Mouse (Mus musculus) thymus, postnatal 14 days (tissue): ENCODE measurements around the gene Rnf216.
A peak's percentile ranks its signal among the peaks of the same experiment; 100 is the strongest.
"Not testable (repeated sequence)": the region's sequence is repeated elsewhere in the genome, so short reads cannot be mapped to it uniquely, and the experiment has no call there.

ENCODE experiments used
- DNase-seq: peaks from one replicate; pipeline ENCODE4 v3.0.0; 2021

The Rnf216 gene

DNA sequence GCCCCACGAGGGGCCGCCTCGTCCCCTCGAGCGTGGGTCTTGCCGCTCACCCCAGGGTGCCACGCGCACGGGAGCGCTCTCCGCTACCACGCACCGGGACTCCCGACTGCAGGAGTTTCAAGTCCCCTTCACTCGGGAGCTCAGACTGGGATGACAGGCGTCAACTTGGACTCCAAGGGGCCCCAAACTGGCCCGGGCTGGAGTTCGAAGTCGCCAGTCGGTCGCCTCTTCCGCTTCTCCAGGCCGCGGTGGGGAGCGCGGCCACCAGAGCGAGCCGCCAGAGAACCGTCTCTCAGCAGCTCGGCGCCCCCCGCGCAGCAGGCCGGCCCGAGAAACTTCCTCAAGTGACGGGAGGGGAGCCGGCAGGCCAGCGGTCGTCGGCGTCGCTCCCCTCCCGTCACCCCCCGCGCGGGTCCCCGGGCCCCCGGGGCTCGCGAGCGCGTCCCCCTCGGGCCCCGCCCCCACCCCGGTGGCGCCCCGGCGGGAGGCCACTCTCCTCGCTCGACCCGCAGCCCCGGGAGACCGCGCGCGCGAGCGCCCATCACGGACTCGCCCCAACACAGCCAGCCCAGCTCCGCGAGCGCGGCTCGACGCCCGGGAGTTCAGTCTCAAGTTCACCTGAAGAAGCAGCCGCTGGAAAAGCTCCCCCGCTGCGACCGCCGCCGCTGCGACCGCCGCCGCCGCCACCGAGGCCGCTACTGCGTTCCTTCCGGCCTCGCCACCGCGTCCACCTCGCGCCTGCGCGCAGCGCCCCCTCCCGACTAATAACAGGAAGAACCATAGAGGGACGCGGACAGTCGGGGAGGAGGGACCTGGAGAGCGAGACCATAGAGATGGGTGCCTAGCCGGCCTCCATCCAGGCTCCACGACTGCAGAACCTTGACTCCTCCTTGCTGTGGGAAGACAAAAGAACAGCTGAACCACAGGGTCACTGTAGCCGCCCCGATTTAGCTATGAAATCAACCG lies at the start of gene Rnf216:
Gene Rnf216, minus strand, starts transcription at position 714 of the 966 bp plus-strand sequence.
- peak; percentile 82 for DNase-seq

DNA sequence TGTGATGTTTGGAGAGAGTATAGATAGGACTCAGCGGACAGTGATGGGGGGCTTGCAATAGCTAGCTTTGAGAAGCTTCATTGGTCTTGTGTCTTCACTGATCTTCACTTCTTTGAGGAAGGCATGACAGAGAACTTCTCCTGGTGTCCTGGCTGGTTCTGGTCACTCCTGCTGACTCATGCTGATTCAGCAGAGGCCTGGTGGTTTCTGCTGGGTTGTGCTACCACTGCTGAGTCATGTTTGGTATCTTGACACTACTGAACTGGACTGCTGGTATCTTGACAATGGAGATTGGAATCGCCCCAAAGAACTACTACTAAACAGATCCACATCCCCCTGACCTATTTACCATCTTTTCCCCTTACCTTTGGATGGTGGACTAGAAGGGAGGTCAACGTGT lies 42.7 kb upstream of the Rnf216 start:
- no peak for DNase-seq

DNA sequence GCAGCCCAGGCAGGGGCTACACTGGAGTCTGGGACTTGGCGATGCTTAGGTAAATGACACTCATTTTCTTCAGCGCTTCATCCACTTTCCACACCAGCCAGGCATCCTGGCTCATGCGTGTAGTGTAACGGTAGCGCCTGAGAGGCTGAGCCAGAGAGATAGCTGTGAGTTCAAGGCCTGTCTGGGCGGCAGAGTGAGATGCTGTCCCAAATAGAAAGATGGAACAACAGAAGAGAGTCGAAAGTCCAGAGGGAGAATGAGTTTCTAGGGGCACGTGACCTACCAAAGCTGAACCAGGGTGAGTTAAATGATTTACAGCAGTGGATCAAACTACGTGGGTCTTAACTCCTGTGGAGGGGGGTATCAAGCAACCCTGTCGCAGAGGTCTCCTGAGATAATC lies 41.0 kb upstream of the Rnf216 start:
- DNase-seq: no peak

DNA sequence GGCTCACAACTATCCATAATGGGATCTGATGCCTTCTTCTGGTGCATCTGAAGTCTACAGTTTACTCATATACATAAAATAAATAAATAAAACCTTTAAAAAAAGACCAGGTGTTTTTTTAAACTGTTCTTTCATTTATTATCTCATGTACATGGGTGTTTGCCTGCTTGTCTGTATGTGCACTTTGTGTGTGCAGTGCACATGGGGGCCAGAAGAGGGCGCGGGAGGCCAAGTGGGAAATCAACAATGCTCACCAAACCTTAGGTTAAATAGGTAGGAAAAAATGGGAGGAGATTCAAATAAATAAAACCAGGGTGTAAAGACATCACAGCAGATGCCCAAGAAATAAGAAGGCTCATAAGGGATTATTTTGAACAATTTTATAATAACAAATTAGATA lies 37.2 kb upstream of the Rnf216 start:
- DNase-seq: no peak

DNA sequence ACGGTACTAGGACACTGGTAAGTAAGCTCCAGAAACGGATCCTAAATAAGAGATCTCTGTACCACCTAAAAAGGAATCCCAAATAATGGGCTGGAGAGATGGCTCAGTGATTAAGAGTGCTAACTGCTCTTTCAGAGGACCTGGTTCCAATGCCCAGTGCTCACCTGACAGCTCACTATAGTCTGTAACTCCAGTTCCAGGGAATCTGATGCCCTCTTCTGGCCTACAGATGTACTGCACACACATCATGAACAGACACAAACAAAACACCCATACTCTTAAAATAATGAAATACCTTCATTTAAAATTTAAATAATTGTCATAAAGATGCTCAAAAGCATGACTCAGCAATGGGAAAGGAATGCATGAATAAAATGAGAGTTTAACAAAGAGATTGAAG lies 36.7 kb upstream of the Rnf216 start:
- no peak for DNase-seq

DNA sequence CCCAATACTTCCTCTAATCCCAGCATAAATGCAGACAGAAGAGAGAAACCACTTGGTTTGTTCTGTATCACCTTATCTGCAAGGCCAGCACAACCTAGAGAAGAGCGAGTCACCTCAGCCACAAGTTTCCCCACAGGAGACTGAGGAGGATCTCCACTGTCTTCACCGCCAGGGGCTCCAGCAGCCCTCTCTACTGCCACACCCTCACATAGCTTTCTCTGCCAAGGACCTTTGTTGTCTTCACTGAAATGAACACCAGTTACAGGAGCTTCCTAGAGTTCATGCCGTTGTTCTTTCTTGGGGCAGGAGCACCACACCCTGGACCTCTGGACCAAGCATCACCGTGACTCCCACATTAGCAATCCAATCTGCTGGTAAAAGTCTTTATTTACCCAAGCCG lies 35.9 kb upstream of the Rnf216 start:
- no peak for DNase-seq

DNA sequence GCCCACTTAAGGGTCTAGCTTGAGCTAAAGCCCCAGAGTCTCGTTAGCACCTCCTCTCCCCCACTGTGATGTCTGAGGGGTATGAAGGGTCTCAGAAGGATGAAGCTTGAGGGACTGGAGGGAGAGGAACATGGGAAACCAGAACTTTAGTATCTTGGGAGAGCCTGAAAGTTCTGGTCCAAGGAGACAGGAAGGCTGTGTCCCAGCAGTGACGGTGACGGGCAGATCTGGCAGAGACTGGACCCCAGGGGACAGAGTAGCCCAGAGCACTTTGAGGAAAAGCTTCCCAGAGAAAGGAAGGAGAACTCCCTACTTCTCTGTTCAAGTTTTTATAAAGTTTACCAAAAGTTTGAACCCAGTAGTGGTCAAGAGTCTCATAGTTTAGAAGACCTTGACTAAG lies 34.7 kb upstream of the Rnf216 start, which contains the start of gene Olfr718-ps1:
Gene Olfr718-ps1, minus strand, starts transcription at position 101 of the 400 bp plus-strand sequence.
- DNase-seq: no peak

DNA sequence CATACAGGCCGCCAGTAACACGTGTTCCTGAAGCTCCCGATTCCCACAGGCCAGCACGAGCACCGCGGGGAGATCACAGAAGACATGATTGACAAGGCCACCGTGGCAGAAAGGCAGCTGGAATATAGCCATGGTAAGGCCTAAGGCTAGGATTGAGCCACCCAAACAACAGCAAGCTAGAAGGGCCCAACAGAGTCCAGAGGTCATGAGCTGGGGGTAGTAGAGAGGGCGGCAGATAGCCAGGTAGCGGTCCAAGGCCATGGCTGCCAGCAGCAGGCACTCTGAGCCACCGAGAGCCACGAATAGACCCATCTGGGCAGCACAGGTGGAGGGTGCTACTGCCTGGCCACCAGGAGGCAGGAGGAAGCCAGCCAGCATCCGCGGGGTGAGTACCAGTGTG lies 24.8 kb upstream of the Rnf216 start:
- no peak for DNase-seq

DNA sequence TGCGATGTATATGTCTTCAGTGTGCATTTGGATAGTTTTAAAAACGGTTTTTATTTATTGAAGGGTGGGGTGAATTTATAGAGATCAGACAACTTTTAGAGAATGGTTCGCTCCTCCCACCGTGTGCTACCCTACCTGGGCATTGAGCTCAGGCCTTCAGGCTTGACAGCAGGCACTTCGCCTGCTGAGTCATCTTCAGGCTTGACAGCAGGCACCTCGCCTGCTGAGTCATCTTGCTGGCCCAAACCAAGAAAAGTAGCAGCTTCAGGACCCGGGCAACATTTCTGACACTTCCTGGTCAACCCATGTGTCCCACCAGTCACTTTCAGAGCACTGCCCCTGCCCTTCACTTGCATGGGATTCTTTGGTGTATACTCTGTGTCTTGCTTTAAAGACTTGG lies 22.2 kb upstream of the Rnf216 start:
- no peak for DNase-seq

DNA sequence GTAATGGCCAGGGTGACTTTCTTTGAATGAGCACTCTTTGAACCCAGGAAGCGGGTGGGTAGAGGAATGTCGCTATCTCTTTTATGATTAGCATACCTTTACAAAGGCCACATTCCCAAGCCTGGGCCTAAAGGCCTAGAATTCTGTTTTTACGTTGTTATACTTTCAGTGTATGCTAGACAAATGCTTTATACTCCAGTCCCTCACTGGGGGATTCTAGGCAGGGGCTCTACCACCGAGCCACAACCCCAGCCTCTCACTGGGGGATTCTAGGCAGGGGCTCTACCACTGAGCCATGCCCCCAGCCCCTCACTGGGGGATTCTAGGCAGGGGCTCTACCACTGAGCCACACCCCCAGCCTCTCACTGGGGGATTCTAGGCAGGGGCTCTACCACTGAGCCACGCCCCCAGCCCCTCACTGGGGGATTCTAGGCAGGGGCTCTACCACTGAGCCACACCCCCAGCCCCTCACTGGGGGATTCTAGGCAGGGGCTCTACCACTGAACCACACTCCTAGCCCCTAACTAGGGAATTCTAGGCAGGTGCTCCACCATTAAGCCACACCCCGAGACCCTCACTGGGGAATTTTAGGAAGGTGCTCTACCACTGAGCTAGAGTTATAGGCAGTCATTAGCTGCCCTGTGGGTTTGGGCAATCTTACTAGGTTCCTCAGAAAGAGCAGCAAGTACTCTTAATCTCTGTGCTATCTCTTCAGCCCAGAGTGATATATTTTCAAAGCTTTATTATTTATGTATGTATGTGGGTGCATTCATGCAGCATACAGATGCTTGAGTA lies 21.6 kb upstream of the Rnf216 start:
- not testable (repeated sequence) for DNase-seq

DNA sequence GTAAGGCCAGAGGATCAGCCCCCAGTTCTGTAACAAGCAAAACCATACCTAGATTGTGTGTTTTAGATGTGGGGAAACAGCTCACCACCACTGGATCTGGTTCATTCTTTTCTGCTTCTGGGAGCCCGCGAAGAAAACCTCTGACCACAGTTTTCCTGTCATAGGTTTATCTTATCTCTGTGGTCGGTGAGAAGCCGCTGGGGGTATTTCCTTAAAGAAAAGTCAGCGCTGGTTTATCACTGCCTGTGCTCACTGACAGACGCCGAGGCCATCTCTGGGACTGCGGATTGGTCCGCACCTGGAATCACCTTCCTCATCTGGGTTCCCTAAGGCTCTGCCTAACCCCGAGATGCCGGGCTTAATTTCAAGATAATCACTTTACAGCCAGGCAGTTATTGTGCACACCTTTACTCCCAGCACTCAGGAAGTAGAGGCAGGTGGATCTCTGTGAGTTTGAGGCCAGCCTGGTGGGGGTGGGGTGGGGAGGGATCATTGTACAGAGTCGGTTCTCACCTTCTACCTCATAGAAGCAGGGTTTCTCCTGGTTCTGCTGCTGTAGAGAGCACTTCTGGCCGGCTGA lies 20.2 kb upstream of the Rnf216 start:
- peak; percentile 64 for DNase-seq

DNA sequence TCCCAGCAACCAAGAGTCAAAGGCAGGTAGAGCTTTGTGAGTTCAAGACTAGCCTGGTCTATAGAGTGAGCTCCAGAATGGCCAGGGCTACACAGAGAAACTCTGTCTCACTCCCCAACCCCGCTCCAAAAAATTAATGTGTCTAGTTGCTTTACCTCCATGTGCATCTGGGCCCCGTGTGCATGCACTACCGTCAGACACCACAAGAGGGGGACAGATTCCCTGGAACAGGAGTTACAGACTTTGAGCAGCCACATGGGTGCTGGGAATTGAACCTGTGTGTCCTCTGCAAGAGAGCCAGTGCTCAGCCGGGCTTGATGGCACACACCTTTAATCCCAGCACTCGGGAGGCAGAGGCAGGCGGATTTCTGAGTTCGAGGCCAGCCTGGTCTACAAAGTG lies 17.5 kb upstream of the Rnf216 start:
- DNase-seq: peak; percentile 45

DNA sequence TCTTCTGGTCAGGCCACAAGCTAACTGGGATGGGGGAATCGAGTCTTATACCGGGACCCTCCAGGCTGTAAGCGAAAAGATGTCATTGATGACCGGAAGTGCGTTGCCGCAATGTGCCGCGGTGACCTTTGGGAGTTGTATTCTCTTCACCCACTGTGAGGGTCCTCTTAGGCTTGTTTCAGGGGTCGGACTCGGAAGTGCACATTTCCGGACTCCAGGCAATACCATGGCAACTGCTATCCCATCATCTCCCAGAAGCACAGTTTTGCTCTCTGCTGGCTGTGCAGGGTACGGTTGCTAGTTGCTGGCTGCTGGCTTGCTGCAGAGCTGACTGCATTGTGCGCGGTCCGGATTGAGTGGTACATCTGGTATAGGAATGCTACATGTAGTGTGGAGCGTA lies 16.3 kb upstream of the Rnf216 start:
- no peak for DNase-seq

DNA sequence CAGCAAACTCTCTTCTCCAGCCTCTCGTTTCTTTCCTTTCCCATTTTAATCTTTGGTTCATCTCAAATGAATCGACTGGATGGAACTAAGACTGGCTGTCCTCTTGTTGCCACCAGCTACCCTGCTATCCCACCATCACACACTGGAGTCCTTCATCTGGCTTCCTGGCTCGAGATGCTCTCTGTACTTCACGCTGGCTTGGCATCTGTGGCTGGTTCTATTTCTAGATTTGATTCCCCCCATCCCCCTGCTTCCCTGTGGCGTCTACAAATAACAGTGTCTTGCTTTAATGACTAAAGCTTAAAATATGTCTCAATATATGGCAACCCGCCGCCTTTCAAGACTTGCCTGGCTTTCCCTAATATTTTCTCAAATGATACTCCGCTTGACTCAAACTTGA lies 15.0 kb upstream of the Rnf216 start:
- DNase-seq: no peak

DNA sequence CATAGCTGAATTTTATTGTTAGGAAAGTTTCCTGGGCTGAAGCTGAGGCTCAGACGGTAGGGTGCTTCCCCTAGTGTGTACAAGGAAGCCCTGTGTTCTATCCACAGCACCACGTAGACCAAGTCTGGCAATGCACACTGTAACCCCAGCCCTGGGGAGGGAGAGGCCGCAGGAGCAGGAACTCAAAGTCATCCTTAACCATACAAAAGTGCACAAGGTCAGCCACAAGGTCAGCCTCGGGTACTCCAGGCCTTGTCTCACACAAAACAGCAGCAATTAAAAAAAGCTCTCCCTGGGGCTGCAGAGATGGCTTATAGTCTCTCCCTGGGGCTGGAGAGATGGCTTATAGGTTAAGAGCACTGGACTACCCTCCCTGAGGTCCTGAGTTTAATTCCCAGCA lies 14.1 kb upstream of the Rnf216 start:
- no peak for DNase-seq

DNA sequence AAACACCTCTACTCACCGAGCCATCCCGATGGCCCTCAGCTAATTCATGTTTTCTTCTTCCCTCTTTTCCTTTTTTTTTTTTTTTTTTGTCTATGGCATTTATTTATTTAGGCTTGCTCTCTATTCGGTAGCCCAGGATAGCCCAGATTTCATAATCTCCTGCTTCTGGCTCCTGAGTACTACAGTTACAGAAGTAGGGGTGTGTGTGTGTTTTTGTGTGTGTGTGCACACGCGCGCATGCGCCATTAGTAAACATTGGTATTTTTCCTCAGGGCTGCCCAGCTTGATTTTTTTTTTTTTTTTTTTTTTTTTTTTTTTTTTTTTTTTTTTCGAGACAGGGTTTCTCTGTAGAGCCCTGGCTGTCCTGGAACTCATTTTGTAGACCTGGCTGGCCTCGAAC lies 13.3 kb upstream of the Rnf216 start:
- DNase-seq: no peak

DNA sequence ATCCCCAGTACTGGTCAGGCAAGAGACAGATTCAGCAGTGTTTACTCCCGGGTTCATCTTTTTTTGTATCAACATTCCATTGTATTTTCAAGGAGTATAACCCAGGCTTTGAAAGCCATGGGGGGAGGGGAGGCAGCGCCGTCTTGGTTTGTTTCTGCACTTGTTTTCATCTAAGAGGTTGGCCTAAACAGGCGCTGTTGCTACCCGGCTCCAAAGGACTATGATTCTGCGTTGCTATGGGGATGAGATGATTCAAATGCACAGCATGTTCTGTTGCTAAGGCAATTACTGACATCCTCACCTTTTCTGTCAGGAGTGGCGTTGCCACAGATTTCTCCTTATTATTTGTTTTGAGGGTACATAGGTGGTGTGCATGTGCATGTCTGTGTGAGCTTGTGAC lies 12.8 kb upstream of the Rnf216 start:
- no peak for DNase-seq

DNA sequence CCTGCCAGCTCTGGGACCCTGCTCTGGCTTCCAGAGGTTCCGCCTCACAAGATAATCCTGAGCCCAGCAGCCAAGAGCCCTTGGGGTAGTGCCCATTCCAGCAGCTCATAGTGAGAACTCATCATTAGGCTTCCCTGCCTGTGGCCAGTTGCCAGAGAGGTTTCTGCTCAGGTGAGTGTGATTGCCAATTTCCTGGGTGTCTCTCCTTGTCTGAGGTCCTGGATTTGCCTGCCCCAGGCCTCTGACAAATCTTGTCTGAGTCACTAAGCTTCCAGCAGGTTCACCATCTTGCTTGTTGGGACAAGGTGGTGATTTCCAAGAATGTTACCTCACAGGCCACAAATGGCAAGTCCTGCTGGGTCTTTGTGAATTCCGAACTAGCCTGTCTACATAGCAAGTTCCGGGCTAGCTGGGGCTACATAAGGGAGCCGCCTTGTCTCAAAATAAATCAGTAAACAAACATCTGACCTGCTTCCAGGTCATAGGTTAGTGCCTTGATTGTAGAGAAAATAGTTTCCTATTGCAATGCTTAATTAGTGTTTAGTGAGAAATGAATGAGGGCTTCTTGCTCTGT lies 12.1 kb upstream of the Rnf216 start:
- DNase-seq: no peak

DNA sequence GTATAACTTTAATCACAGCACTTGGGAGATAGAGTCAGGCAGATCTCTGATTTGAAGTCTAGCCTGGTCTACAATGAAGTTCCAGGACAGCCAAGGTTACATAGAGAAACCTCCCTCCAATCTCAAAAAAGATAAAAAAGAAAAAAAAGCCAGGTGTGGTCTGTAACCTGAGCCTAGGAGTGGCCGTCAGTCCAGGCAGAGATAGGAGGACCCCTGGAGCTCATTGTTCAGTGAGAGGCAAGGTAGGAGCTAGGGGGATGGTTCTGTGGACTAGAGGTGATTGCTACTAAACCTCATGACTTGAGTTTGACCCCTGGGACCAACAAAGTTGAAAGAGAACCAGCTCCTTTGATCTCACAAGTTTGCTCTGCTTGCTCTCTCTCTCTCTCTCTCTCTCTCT lies 9.9 kb upstream of the Rnf216 start:
- no peak for DNase-seq

DNA sequence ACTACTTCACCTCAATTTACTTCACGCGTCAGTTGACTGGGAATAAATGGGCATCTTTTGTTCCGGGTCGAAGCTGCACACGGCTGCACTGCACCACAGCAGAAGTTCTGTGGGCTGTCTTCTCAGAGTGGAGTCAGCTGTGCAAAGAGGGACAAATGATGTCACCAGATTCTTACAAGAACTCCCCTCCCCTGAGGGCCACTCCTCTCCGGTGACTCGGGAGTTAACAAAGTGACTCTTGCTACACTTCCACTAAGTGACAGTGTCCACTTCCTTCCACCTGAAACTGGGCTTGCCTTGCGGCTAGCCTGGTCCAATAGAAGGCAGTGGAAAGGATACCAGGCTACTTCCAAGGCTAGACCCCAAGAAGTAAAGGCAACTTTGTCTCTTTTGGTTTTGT lies 9.3 kb upstream of the Rnf216 start:
- DNase-seq: no peak

DNA sequence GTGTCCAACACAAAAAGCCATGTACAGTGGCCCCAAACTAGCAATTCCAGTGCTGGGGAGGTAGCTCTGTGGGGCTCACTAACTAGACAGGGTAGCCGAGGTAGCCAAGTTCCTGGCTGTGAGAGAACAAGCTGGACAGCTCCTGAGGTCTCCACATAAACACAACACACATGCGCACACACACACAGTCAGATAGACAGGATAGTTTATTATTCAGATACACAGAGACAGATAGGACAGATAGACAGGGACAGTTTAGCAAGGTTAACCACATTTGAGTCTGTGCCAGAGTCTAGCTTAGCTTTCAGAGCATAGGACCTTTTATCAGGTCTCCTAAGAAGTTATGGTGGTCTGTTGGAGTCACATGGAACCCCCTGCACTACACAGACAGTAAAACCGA lies 6.0 kb downstream of the Rnf216 start:
- no peak for DNase-seq

DNA sequence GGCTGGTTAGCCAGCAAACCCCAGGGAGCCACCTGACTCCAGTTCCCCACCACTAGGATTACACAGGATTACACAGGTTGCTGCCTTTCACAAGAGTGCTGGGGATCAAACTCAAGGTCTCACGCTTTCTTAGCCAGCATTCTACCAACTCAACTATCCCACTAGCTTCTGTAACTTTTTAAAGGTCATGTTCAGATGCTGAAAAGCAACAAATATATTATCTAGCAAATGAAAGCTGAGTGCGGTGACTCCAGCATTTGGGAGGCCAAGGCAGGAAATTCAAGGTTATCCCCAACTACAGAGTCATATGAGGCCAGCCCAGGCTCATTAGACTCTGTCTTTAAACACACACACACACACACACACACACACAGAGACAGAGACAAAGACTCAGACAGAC lies 9.6 kb downstream of the Rnf216 start:
- no peak for DNase-seq

DNA sequence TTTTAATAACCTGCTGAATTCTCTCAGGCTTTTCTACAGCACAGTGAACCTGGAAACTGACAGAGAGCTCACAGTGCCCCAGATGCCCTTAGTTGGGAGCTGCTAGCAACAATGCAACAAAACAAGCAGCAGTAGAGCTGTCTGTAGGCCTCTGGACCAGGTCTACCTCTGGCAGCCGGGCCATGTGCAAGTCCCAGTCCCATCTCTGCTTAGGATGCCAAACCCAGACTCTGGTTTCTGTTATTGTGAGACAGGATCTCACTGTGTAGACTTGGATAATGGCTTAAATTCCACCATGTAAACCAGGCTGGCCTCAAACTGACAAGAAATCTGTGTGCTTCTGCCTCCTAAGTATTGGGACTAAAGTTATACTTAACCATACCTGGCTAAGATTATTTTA lies 11.2 kb downstream of the Rnf216 start:
- no peak for DNase-seq
